Mouse (Mus musculus): Measurements from ENCODE around the gene Rad1. TPM values are rescaled to one million over a fixed set of nuclear protein-coding genes. Genes with fewer than 3 reads are reported as not detected.
A peak's percentile ranks its signal among the peaks of the same experiment; 100 is the strongest.
"Not testable (repeated sequence)": the region's sequence is repeated elsewhere in the genome, so short reads cannot be mapped to it uniquely, and the experiment has no call there.

Gene Rad1
- total RNA-seq, 2 experiments from 2014 or later: 17.8 to 33.6 TPM

DNA sequence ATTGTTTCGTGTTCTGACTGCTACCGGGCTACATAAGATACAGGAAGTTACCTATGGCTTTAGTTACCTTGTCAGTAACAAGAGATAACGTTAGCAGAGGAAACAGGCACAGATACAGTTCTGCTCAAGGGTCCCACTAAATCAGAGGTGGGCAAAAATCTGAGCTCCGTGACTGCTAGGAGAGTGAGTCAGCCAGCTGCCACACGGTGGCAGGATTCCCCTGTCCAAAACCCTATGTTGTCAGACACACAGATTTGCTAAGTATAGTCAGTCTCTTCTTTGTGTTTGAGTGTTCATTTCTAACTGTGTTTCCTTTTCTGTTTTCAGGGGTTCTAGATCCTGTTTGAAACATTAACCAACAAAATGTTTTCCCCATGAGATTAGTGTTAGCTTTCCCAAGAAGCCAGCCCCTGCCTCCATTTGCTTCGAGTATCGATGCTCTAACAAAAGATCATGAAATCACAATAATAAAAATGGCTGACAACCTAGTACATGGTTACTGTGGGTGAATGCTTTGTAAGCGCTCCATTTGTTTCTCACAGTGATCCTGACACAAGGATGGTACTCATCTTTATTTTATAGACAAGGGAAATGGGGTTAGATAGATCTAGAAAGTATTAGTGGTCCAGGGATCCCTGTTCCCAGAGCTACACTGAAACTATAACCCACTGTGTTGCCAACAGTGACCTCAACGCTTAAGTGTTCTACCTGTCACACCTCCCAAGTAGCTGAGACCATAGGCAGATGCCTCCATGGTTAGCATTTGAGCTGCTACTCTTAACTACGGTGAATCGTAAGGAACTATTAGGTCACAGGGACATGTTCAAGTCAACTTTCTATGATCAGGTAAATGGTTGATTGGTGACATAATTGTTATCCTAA, 15.3 kb downstream of the Rad1 start:
- peak; percentile 90 for ATAC-seq (replicated peaks; ENCODE audit: poor library complexity)

DNA sequence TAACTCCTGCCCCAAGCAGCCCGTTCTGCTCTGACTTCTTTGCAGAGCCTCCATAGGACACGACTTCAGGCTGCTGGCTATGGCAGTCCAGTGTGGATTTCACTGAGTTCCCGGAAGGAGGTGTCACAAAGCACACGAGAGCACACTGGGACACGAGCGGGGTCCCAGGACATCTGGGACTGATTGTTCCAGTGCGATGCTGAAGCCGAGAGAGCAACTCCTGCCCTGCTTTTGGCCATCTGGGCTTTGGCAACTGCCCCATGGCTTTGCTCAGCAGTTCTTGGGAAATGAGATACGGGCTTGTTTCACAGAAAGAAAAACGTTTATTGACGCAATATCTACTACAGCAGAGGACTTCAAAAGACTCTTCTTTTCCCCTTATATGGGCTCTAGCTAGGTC, 20.3 kb downstream of the Rad1 start:
- no peak for ATAC-seq (replicated peaks; ENCODE audit: poor library complexity)

DNA sequence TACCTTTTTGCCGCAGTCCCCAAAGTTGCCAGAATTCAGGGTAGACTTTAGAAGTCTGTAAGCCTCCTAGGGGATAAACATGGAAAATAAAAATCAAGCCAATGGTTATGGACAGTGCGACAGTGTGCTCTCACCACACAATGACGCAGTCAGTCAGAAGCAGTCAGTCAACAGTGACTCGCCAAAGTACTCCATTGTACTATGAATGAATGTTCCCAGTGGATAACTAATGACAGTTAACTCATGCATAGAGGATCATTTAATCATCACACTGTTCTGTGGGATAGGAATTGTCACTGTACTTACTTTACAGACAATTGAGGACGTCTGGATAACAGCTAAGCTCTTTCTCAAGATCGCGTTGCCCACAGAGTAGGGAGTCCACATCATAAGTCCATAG, 29.3 kb downstream of the Rad1 start:
- ATAC-seq (replicated peaks; ENCODE audit: poor library complexity): no peak

DNA sequence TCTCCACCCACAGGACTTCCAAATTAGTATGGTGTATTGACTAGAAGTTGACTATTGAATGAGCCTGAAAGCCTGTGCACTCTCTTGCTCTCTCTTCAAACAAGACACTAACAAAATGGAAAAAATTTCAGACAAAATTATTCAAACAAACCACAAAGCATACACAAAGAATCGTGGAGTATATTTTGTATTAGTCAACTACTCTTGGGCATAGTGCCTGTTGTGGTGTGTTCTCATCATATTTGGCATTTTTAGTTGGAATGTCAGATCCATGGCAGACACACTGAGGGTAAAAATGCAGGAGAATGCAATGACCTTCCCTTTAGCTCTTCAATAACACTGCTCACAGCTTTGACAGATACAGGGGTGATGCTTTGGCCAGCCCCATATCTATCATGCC, 40.1 kb downstream of the Rad1 start:
- no peak for ATAC-seq (replicated peaks; ENCODE audit: poor library complexity)

GRCm38 (mm10) chr15:10531352-10531751, 45.5 kb downstream of the Rad1 start:
- peak; percentile 99 for ATAC-seq (replicated peaks; ENCODE audit: poor library complexity)

DNA sequence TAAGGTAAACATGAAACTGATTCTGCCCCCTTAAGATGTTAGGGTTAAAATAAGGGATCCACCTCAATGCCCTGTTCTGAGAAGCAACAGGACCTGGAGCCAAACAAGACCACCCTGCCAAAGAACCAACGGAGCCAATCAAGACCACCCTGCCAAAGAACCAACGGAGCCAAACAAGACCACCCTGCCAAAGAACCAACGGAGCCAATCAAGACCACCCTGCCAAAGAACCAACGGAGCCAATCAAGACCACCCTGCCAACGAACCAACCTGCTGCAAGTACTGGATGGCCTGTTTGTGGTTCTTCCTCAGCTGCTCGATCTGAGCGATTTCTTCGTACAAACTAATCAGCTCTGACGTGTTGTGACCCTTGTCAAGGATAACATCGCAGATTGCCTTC, 47.5 kb downstream of the Rad1 start:
- ATAC-seq (replicated peaks; ENCODE audit: poor library complexity): not testable (repeated sequence)

DNA sequence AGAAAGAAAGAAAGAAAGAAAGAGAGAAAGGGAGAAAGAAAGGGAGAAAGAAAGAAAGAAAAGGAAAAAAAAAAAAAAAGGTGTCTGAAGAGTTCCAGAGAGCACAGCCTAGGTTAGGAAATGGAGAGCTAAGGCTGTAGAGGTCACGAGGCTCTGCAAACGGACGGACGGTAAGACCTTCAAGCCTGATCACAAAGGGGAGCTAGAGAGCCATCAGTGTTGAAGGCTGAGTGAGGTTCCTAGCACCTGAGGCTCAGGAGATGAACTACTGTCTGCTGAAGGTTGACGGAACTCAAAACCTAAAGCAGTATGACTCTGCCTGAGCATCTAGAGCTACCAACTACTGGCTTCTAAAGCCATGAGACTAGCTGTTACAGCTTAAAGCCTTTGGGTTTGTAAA, 48.8 kb downstream of the Rad1 start:
- no peak for ATAC-seq (replicated peaks; ENCODE audit: poor library complexity)

DNA sequence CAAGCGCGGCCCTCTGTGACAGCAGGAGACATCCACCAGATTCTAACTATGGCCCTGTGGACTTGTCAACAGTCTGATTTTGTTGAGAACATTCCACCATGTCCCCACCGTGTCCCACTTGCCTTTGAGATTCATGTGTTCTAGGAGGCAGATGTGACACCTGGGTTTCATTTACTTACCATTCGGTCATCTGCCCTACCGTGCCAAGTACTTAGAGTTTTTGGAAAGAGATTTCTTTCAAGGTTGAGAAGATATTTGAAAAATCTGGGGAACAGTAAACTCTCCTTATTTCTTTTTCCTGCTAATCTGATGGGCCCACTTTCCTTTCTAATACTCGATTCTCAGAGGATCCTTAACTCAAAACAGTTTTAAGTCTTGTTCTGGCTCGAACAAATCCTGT, 50.2 kb downstream of the Rad1 start:
- no peak for ATAC-seq (replicated peaks; ENCODE audit: poor library complexity)

- ATAC-seq (replicated peaks; ENCODE audit: poor library complexity): no peak
Measured at GRCm38 (mm10) chr15:10540271-10541088, 54.7 kb downstream of the Rad1 start.

Other genes with a start within 250 kb of the Rad1 start
- gene Gm21973, start 160.6 kb upstream of the Rad1 start, total RNA-seq (2015): not detected in 2 replicates
- gene Gm21973, start 160.6 kb upstream of the Rad1 start, total RNA-seq (2017): not detected in 2 replicates
- not detected in 2 replicates for gene Agxt2, start 127.5 kb upstream of the Rad1 start, total RNA-seq (2015)
- gene Agxt2, start 127.5 kb upstream of the Rad1 start, total RNA-seq (2017): not detected in 2 replicates
- gene Dnajc21, start 15.5 kb upstream of the Rad1 start, total RNA-seq (2015): 41.6 and 54.4 TPM in 2 replicates
- 40.9 and 46.0 TPM in 2 replicates for gene Dnajc21, start 15.5 kb upstream of the Rad1 start, total RNA-seq (2017)
- gene Brix1, start 71 bp upstream of the Rad1 start, total RNA-seq (2015): 97.5 and 113 TPM in 2 replicates
- gene Brix1, start 71 bp upstream of the Rad1 start, total RNA-seq (2017): 37.0 and 43.3 TPM in 2 replicates
- gene Ttc23l, start 72.7 kb downstream of the Rad1 start, total RNA-seq (2015): not detected in 2 replicates
- not detected in 2 replicates for gene Ttc23l, start 72.7 kb downstream of the Rad1 start, total RNA-seq (2017)
- 5.2 and 6.9 TPM in 2 replicates for gene Rai14, start 228.6 kb downstream of the Rad1 start, total RNA-seq (2015)
- gene Rai14, start 228.6 kb downstream of the Rad1 start, total RNA-seq (2017): 3.8 and 4.5 TPM in 2 replicates